Mouse (Mus musculus): ENCODE data around the gene Nr5a2.

- no peak for TF ChIP-seq CTCF (IDR thresholded peaks at IDR 0.05; ENCODE audit: borderline replicate concordance, extremely low read depth, insufficient read depth, insufficient read length)
- no peak for TF ChIP-seq POLR2A (IDR thresholded peaks at IDR 0.05; ENCODE audit: borderline replicate concordance, extremely low read depth, insufficient read depth, insufficient read length, poor library complexity, severe bottlenecking)
These were observed 48.3 kb downstream of the Nr5a2 start for GRCm38 (mm10) chr1:136911996-136912395.

All from brain, embryonic 14.5 days (tissue).